Mouse (Mus musculus) C2C12 (cell line): ENCODE data around the gene Slc11a1. TPM values are rescaled to one million over a fixed set of nuclear protein-coding genes. Genes with fewer than 3 reads are reported as not detected.
"Not testable (repeated sequence)": the region's sequence is repeated elsewhere in the genome, so short reads cannot be mapped to it uniquely, and the experiment has no call there.

Experiments
- H3K27me3 ChIP-seq: one replicate; pipeline ENCODE4 v1.6.1; 2011; ENCODE audit not compliant: control insufficient read depth, insufficient read depth, insufficient read length
- H3K36me3 ChIP-seq: one replicate; pipeline ENCODE4 v1.6.1; 2011; ENCODE audit not compliant: control insufficient read depth, insufficient read depth
- H3K4me3 ChIP-seq: one replicate; pipeline ENCODE4 v1.5.1; 2011; ENCODE audit warnings: mild to moderate bottlenecking, control low read depth; ENCODE audit not compliant: poor library complexity, insufficient read depth, severe bottlenecking
- H3K79me2 ChIP-seq: one replicate; pipeline ENCODE4 v1.6.1; 2011; ENCODE audit not compliant: control insufficient read depth, insufficient read depth
- H3K79me3 ChIP-seq: one replicate; pipeline ENCODE4 v1.6.1; 2011; ENCODE audit warnings: low read depth, control low read depth
- H3ac ChIP-seq: one replicate; pipeline ENCODE3; 2011; ENCODE audit warnings: low read depth; ENCODE audit not compliant: control insufficient read depth, insufficient read length
- CEBPB ChIP-seq: IDR thresholded peaks from one replicate; pipeline ENCODE4 v1.6.1; 2011; ENCODE audit warnings: low read depth, mild to moderate bottlenecking, control low read depth, moderate library complexity
- CTCF ChIP-seq: IDR thresholded peaks from one replicate; pipeline ENCODE4 v1.5.1; 2011; ENCODE audit not compliant: control insufficient read depth, insufficient read depth, insufficient read length
- FOSL1 ChIP-seq: IDR thresholded peaks from one replicate; pipeline ENCODE4 v1.8.0; 2011; ENCODE audit warnings: mild to moderate bottlenecking, low read length; ENCODE audit not compliant: poor library complexity, insufficient read depth, severe bottlenecking
- MAX ChIP-seq: IDR thresholded peaks from one replicate; pipeline ENCODE4 v1.6.1; 2011; ENCODE audit warnings: mild to moderate bottlenecking, control low read depth
- MYOD1 ChIP-seq: IDR thresholded peaks from one replicate; pipeline ENCODE4 v1.6.1; 2011; ENCODE audit warnings: low read depth; ENCODE audit not compliant: control insufficient read depth, insufficient read length
- MYOG ChIP-seq: IDR thresholded peaks from one replicate; pipeline ENCODE4 v1.6.1; 2011; ENCODE audit not compliant: control insufficient read depth, insufficient read length; ENCODE audit errors: extremely low read depth
- USF1 ChIP-seq: IDR thresholded peaks from one replicate; pipeline ENCODE4 v1.6.1; 2011; ENCODE audit warnings: low read depth, mild to moderate bottlenecking, control low read depth, moderate library complexity
- polyA plus RNA-seq: library from polyadenylated mRNA; unstranded; fragments of >200 nt; fragmentation: generic; extraction: Trizol; gene quantifications from one replicate; pipeline ENCODE4 v1.2.1, GENCODE M21; 2012; ENCODE audit warnings: missing spikeins

Gene Slc11a1
- polyA plus RNA-seq, 1 experiment, result 2.2 TPM

DNA sequence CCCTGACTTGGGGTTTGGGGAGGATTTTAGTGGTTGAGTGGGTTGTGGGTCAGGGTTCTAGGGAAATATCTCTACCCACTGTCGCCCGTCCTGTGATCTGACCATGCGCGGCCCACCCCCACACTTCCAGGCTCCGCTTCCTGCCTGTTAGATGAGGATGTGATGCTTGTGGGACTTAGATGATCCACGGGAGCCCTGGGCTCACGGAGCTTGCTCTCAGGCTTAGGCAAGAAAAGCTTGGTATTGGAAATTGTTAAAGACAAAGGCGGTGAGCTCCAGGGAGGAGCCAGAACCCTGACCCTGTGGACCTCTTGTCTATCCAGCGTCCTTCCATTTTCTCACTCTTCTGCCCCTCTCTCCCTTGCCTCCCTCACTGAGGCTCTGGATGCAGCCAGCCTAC, 35.1 kb upstream of the Slc11a1 start:
- Histone ChIP-seq H3K36me3 (no peaks in the 10 kb centered on the region), H3K4me3 (no peak overlapping the region), H3K27me3 (no peaks in the 10 kb centered on the region), H3ac (no peak overlapping the region), H3K79me3 (no peaks in the 10 kb centered on the region), H3K79me2 (no peaks in the 10 kb centered on the region)
- TF ChIP-seq CTCF (no peak), MYOD1 (no peak), FOSL1 (no peak), USF1 (no peak), CEBPB (no peak), MAX (no peak), MYOG (no peak)

DNA sequence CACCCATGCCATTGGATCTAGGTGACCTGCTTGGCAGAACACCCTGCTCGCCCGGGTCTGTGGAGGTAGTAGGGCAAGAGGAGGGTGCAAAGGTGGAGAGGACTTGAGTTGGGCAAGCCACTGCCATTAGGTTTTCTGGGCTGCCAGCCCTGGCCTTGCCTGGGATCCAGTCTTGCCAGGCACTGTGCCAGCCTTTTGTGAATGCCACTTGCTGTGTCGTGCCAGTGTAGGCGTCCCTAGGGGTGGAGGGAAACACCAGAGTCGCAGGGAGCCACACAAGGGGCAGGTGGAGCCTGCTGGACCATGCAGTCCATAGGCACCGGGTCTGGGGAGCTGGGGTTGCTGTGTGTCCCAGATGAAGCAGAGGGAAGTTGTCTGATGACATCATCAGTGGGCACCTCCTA, 34.6 kb upstream of the Slc11a1 start:
- no peaks in the 10 kb centered on the region for H3K79me2 ChIP-seq

DNA sequence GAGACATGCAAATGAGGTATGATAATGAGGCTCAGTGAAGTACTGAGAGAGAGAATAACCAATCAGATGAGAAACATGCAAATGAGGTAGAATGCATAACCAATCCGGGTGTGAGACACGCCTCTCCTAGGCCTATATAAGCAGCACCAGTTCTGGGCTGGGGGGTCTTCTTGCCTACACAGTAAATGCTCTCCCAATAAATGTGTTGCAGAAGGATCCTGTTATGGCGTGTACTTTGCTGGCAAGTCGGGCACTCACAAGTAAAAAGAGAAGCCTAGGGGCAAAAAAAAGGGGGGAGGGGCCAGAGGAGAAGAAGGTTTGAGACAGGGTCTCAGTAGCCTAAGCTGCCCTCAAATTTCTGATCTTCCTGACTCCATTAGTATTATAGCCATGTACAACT, 34.0 kb upstream of the Slc11a1 start:
- H3K36me3 ChIP-seq, H3K4me3 ChIP-seq, H3K27me3 ChIP-seq, H3K79me2 ChIP-seq, H3K79me3 ChIP-seq, H3ac ChIP-seq: not testable (repeated sequence)

More for the DNA sequence above, 34.6 kb upstream of the Slc11a1 start:
- Histone ChIP-seq H3K27me3 (no peaks in the 10 kb centered on the region), H3K4me3 (no peak overlapping the region), H3ac (no peak overlapping the region), H3K36me3 (no peaks in the 10 kb centered on the region), H3K79me3 (no peaks in the 10 kb centered on the region)
- TF ChIP-seq MYOG (no peak), MAX (no peak), FOSL1 (no peak), CTCF (no peak), USF1 (no peak), MYOD1 (no peak)

DNA sequence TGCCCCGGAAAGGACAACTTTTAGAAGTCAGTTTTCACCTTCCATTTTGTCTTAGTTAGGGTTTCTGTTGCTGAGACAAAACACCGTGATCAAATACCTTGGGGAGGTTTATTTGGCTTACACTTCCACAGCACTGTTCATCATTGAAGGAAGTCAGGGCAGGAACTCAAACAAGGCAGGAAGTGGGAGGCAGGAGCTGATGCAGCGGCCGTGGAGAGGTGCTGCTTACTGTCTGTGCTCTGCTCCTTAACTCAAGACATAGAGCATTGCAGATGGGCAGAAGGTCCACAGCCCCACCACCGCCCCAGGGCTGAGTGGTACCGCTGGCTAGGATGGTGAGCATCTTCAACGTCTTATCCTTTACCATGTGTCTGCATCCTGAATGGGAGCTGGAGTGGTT, 33.1 kb upstream of the Slc11a1 start:
- H3K79me3 ChIP-seq, result no peaks in the 10 kb centered on the region
- H3K27me3 ChIP-seq, result no peaks in the 10 kb centered on the region
- no peak for TF ChIP-seq MYOG
- no peak for TF ChIP-seq CTCF
- TF ChIP-seq FOSL1, result no peak
- no peak for TF ChIP-seq CEBPB
- TF ChIP-seq MYOD1, result no peak
- no peak for TF ChIP-seq MAX
- TF ChIP-seq USF1, result no peak
- H3K4me3 ChIP-seq, result no peak overlapping the region
- H3ac ChIP-seq, result no peak overlapping the region
- no peaks in the 10 kb centered on the region for H3K36me3 ChIP-seq
- no peaks in the 10 kb centered on the region for H3K79me2 ChIP-seq

DNA sequence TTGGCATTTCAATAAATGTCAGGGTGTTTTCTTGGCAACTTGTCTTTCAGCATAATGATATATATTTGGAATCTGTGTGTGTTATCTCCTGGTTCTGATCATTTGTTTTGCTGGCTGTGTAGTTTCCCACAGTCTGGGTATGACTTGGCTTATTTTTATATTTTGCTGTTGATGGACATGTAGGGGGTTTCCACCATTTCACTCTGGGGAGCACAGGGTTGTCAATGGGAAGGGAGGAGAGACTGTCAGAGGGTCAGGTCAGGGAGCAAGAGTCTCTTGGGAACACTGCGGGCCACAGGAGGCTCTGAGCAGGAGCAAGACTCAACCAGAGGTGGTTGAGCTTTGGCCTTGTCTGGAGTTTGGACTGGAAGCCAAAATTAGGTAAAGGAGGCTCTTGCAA, 32.7 kb upstream of the Slc11a1 start:
- no peak for TF ChIP-seq USF1
- TF ChIP-seq MAX, result no peak
- no peak for TF ChIP-seq MYOD1
- TF ChIP-seq CTCF, result no peak
- no peak for TF ChIP-seq CEBPB
- TF ChIP-seq FOSL1, result no peak
- no peak for TF ChIP-seq MYOG

DNA sequence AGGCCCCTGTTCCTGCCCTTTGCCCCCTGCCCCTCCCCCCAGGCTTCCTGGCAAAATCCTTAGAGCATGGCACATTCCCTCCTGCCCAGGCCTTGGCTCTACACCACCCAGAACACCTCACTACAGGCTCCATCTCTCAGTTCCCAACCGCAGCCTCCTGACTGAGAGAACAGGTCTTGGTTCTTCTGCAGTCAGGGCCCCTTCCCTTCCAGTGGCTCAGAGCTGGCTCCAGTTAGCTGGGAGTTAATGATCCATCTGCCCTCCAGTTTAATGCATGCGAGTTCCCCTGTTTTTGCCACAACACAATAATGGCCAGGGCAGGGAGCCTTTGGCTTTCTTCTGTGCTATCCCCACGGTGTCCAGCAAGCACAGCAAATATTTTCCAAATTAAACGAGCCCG, 31.8 kb upstream of the Slc11a1 start:
- no peaks in the 10 kb centered on the region for H3K79me3 ChIP-seq
- TF ChIP-seq MYOG, result no peak
- TF ChIP-seq CTCF, result no peak
- TF ChIP-seq CEBPB, result no peak
- TF ChIP-seq MAX, result no peak
- TF ChIP-seq FOSL1, result no peak
- TF ChIP-seq USF1, result no peak
- TF ChIP-seq MYOD1, result no peak
- no peak overlapping the region for H3ac ChIP-seq

More for the DNA sequence above, 32.7 kb upstream of the Slc11a1 start:
- H3K4me3 ChIP-seq, result no peak overlapping the region
- no peak overlapping the region for H3ac ChIP-seq
- H3K36me3 ChIP-seq, result no peaks in the 10 kb centered on the region
- H3K79me3 ChIP-seq, result no peaks in the 10 kb centered on the region
- H3K79me2 ChIP-seq, result no peaks in the 10 kb centered on the region
- no peaks in the 10 kb centered on the region for H3K27me3 ChIP-seq

More for the DNA sequence above, 31.8 kb upstream of the Slc11a1 start:
- no peaks in the 10 kb centered on the region for H3K36me3 ChIP-seq
- H3K27me3 ChIP-seq, result no peaks in the 10 kb centered on the region
- no peak overlapping the region for H3K4me3 ChIP-seq
- no peaks in the 10 kb centered on the region for H3K79me2 ChIP-seq
